9 mouse cellular contexts compared by ENCODE assay signal in the genomic region with DNA sequence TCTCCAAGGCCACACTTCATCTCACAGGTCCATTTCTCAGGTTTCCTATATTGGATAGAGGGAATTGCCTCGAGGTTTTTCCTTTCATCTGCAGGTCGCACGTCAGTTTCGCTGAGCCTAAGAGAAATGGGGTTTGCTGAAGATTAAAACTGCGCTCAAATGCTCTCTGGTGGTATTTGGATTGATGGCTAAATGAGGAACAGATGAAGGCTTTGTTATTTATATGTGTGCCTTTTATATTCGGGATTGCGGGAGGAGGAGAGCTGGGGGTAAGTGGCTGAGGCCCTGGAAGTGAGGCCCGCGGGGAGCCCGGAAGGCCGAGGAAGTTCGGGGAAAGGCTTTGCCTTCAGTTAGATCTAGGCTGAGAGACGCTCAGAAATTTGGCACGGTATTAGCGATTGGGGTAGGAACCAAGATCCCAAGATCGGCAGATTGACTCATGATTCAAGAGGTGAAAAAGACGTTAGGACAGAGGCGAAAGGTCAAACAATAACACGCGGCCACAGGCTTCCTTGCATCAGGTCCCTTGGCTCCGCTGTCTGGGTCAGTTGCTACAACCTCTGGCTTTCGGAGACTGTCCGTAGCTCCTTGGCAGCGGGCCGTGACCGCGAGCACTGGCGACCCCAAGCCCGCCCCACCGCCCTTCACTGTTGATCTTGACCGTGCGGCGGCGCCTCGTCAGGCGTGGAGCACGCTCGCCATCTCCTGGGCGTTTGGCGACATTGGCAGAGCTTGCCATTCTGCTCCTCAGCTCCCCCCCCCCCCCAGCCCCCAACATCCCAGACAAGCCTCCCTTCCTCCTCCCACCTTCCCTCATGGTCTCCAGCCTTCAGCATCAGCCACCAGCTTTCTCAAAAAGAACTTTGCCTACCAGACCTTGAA. TPM values are rescaled to one million over a fixed set of nuclear protein-coding genes. Genes with fewer than 3 reads are reported as not detected.
DNase-seq lines count a peak whose midpoint lies in the region; ATAC-seq and TF ChIP-seq lines count a peak whose summit lies in the region.
"Had no signal": no experiment of that assay in that cellular context is flagged by ENCODE, and none has a peak within 500 bp of the region (broad histone marks: within the 10 kb centered on the region; RNA-seq: fewer than 3 reads in every experiment).

No protein-coding gene starts in this region.

- under 1% methylated on average over 40 of the region's 40 CpGs for WGBS in hindbrain, embryonic 12.5 days
- WGBS in liver, embryonic 15.5 days (ENCODE audit: insufficient replicate concordance): 1% methylated on average over 40 of the region's 40 CpGs
- under 1% methylated on average over 40 of the region's 40 CpGs for WGBS in neural tube, embryonic 12.5 days

- H3K36me3 ChIP-seq in C2C12 (ENCODE audit: control insufficient read depth, insufficient read depth): no peaks in the 10 kb centered on the region
- H3K36me3 ChIP-seq in hindbrain, embryonic 12.5 days: no peaks in the 10 kb centered on the region
- H3K36me3 ChIP-seq in liver, embryonic 15.5 days (replicated peaks): no peaks in the 10 kb centered on the region
- H3K36me3 ChIP-seq in neural tube, embryonic 12.5 days: no peaks in the 10 kb centered on the region

- no peak overlapping the region for H3K9ac ChIP-seq in hindbrain, embryonic 12.5 days
- no peak overlapping the region for H3K9ac ChIP-seq in liver, embryonic 15.5 days
- 0 out of 2 replicates have a peak overlapping the region, but pooled peaks have one; percentile 29 for H3K9ac ChIP-seq in neural tube, embryonic 12.5 days

- peak overlapping the region; percentile 44 for H3K4me2 ChIP-seq in hindbrain, embryonic 12.5 days (replicated peaks)
- H3K4me2 ChIP-seq in liver, embryonic 15.5 days: peak overlapping the region; percentile 53
- H3K4me2 ChIP-seq in neural tube, embryonic 12.5 days (replicated peaks): peak overlapping the region; percentile 59

- peak; percentile 73 for TF ChIP-seq CTCF in C2C12 (IDR thresholded peaks at IDR 0.05; ENCODE audit: control insufficient read depth, insufficient read depth, insufficient read length)

- no peak overlapping the region for H3K4me3 ChIP-seq in C2C12 (ENCODE audit: insufficient read depth, poor library complexity, severe bottlenecking)
- peak overlapping the region; percentile 19 for H3K4me3 ChIP-seq in hindbrain, embryonic 12.5 days
- peak overlapping the region; percentile 29 for H3K4me3 ChIP-seq in liver, embryonic 15.5 days (replicated peaks)
- peak overlapping the region; percentile 24; the same call in 1 of the 2 replicates for H3K4me3 ChIP-seq in neural tube, embryonic 12.5 days

- H3K79me3 ChIP-seq in C2C12 (ENCODE audit: low read depth): no peaks in the 10 kb centered on the region

- peak; percentile 75 for DNase-seq in adrenal gland, postnatal 14 days
- DNase-seq in adrenal gland, adult 8-10 months: no peak
- DNase-seq in embryo, embryonic 11 days: peak; percentile 90
- DNase-seq in layer of hippocampus, adult 9-11 months: no peak

- H3K79me2 ChIP-seq in C2C12 (ENCODE audit: control insufficient read depth, insufficient read depth): no peaks in the 10 kb centered on the region

- no peaks in the 10 kb centered on the region for H3K9me3 ChIP-seq in hindbrain, embryonic 12.5 days (replicated peaks)
- no peaks in the 10 kb centered on the region for H3K9me3 ChIP-seq in liver, embryonic 15.5 days (replicated peaks)
- no peaks in the 10 kb centered on the region for H3K9me3 ChIP-seq in neural tube, embryonic 12.5 days

- no peak overlapping the region for H3ac ChIP-seq in C2C12 (ENCODE audit: control insufficient read depth, insufficient read length, low read depth)

- H3K27me3 ChIP-seq in C2C12 (ENCODE audit: control insufficient read depth, insufficient read depth, insufficient read length): peaks cover 50% of the 10 kb centered on the region
- peaks cover 98% of the 10 kb centered on the region for H3K27me3 ChIP-seq in hindbrain, embryonic 12.5 days
- peaks cover 100% of the 10 kb centered on the region for H3K27me3 ChIP-seq in liver, embryonic 15.5 days
- H3K27me3 ChIP-seq in neural tube, embryonic 12.5 days (replicated peaks): peaks cover 98% of the 10 kb centered on the region

- no peak overlapping the region for H3K27ac ChIP-seq in hindbrain, embryonic 12.5 days
- H3K27ac ChIP-seq in liver, embryonic 15.5 days (replicated peaks): no peak overlapping the region
- no peak overlapping the region for H3K27ac ChIP-seq in neural tube, embryonic 12.5 days

- H3K4me1 ChIP-seq in hindbrain, embryonic 12.5 days: peaks cover 13% of the 10 kb centered on the region
- no peaks in the 10 kb centered on the region; the same call in 1 of the 2 replicates for H3K4me1 ChIP-seq in liver, embryonic 15.5 days (replicated peaks)
- H3K4me1 ChIP-seq in neural tube, embryonic 12.5 days: peaks cover 24% of the 10 kb centered on the region

- peak; percentile 52; the same call in 1 of the 2 replicates for ATAC-seq in hindbrain, embryonic 12.5 days (ENCODE audit: low FRiP score)
- no peak for ATAC-seq in liver, embryonic 15.5 days (ENCODE audit: insufficient read depth)
- ATAC-seq in neural tube, embryonic 12.5 days (ENCODE audit: low FRiP score, low read depth): peak; percentile 43; the same call in 1 of the 2 replicates

TF ChIP-seq in C2C12, 6 proteins besides CTCF, POLR2A, EP300 and RAD21:
- no peak for TF ChIP-seq MYOG (IDR thresholded peaks at IDR 0.05; ENCODE audit: control insufficient read depth, extremely low read depth, insufficient read length)
- no peak for TF ChIP-seq CEBPB (IDR thresholded peaks at IDR 0.05; ENCODE audit: low read depth)
- TF ChIP-seq MAX (IDR thresholded peaks at IDR 0.05): no peak
- no peak for TF ChIP-seq USF1 (IDR thresholded peaks at IDR 0.05; ENCODE audit: low read depth)
- TF ChIP-seq FOSL1 (IDR thresholded peaks at IDR 0.05; ENCODE audit: insufficient read depth, low read length, poor library complexity, severe bottlenecking): no peak

RNA-seq across cellular contexts. Expression of a gene that starts 2.1 kb away (rescaled TPM):
- not detected in 2 replicates for total RNA-seq in adrenal gland, postnatal 14 days (2021)
- not detected for total RNA-seq in adrenal gland, adult 8-10 months (2022)
- not detected for polyA plus RNA-seq in C2C12 (2012; fragmentation: generic; extraction: Trizol)
- polyA plus RNA-seq in hindbrain, embryonic 12.5 days (2016; fragmentation: Nextera tagmentation; extraction: Ambion mirVana): not detected in 2 replicates
- not detected in 2 replicates for polyA plus RNA-seq in liver, embryonic 15.5 days (2015; fragmentation: Nextera tagmentation; extraction: Ambion mirVana)
- polyA plus RNA-seq in neural tube, embryonic 12.5 days (2016; fragmentation: Nextera tagmentation; extraction: Ambion mirVana): 4.1 and 8.0 TPM in 2 replicates
- total RNA-seq: left cerebral cortex, postnatal 36 days had no signal

RNA-seq across cellular contexts. Expression of a gene that starts 4.6 kb away (rescaled TPM):
- total RNA-seq in adrenal gland, postnatal 14 days (2021): not detected in 2 replicates
- total RNA-seq in adrenal gland, adult 8-10 months (2022): not detected
- polyA plus RNA-seq in C2C12 (2012; fragmentation: generic; extraction: Trizol): not detected
- not detected in 2 replicates for polyA plus RNA-seq in hindbrain, embryonic 12.5 days (2016; fragmentation: Nextera tagmentation; extraction: Ambion mirVana)
- polyA plus RNA-seq in liver, embryonic 15.5 days (2015; fragmentation: Nextera tagmentation; extraction: Ambion mirVana): not detected in 2 replicates
- 0.57 and 2.5 TPM in 2 replicates for polyA plus RNA-seq in neural tube, embryonic 12.5 days (2016; fragmentation: Nextera tagmentation; extraction: Ambion mirVana)
- total RNA-seq: left cerebral cortex, postnatal 36 days had no signal

RNA-seq across cellular contexts. Expression of a gene that starts 6.6 kb away (rescaled TPM):
- total RNA-seq in adrenal gland, postnatal 14 days (2021): not detected in 2 replicates
- not detected for total RNA-seq in adrenal gland, adult 8-10 months (2022)
- not detected for polyA plus RNA-seq in C2C12 (2012; fragmentation: generic; extraction: Trizol)
- polyA plus RNA-seq in hindbrain, embryonic 12.5 days (2016; fragmentation: Nextera tagmentation; extraction: Ambion mirVana): not detected in 2 replicates
- not detected in 2 replicates for polyA plus RNA-seq in liver, embryonic 15.5 days (2015; fragmentation: Nextera tagmentation; extraction: Ambion mirVana)
- 19.1 and 25.2 TPM in 2 replicates for polyA plus RNA-seq in neural tube, embryonic 12.5 days (2016; fragmentation: Nextera tagmentation; extraction: Ambion mirVana)
- total RNA-seq: left cerebral cortex, postnatal 36 days had no signal

RNA-seq across cellular contexts. Expression of a gene that starts 13.4 kb away (rescaled TPM):
- not detected in 2 replicates for total RNA-seq in adrenal gland, postnatal 14 days (2021)
- not detected for total RNA-seq in adrenal gland, adult 8-10 months (2022)
- polyA plus RNA-seq in C2C12 (2012; fragmentation: generic; extraction: Trizol): not detected
- polyA plus RNA-seq in hindbrain, embryonic 12.5 days (2016; fragmentation: Nextera tagmentation; extraction: Ambion mirVana): 2.7 and 3.2 TPM in 2 replicates
- polyA plus RNA-seq in liver, embryonic 15.5 days (2015; fragmentation: Nextera tagmentation; extraction: Ambion mirVana): not detected in 2 replicates
- polyA plus RNA-seq in neural tube, embryonic 12.5 days (2016; fragmentation: Nextera tagmentation; extraction: Ambion mirVana): 1.1 and 1.2 TPM in 2 replicates
- total RNA-seq: left cerebral cortex, postnatal 36 days had no signal

RNA-seq across cellular contexts. Expression of a gene that starts 19.0 kb away (rescaled TPM):
- 0.71 TPM in 1 of 2 replicates, not detected in the other for total RNA-seq in adrenal gland, postnatal 14 days (2021)
- not detected for total RNA-seq in adrenal gland, adult 8-10 months (2022)
- not detected for polyA plus RNA-seq in C2C12 (2012; fragmentation: generic; extraction: Trizol)
- polyA plus RNA-seq in hindbrain, embryonic 12.5 days (2016; fragmentation: Nextera tagmentation; extraction: Ambion mirVana): not detected in 2 replicates
- not detected in 2 replicates for polyA plus RNA-seq in liver, embryonic 15.5 days (2015; fragmentation: Nextera tagmentation; extraction: Ambion mirVana)
- polyA plus RNA-seq in neural tube, embryonic 12.5 days (2016; fragmentation: Nextera tagmentation; extraction: Ambion mirVana): 48.9 and 49.0 TPM in 2 replicates
- total RNA-seq: left cerebral cortex, postnatal 36 days had no signal

Comparison
In these comparisons a context has a peak if more than half of its experiments do, and no peak if none do; other contexts are left out.
1. DNase-seq: peak in adrenal gland, postnatal 14 days (single experiment) and embryo, embryonic 11 days (single experiment); none in adrenal gland, adult 8-10 months (single experiment) and layer of hippocampus, adult 9-11 months (single experiment).
2. RNA of a gene that starts 6.6 kb away (polyA plus RNA-seq): 19.1 to 25.2 TPM in neural tube, embryonic 12.5 days; not detected in C2C12 (single experiment), not detected in hindbrain, embryonic 12.5 days and not detected in liver, embryonic 15.5 days; every median in the first group is over 10 times any median in the second.
3. Peak in every context shown above with its lines, with median percentiles within 50 percentile points of each other: H3K4me2 ChIP-seq.